Mouse (Mus musculus) erythroblast, embryonic 14.5 days (primary cell): Measurements from ENCODE around the gene Lins1.

Experiments used
- GATA1 ChIP-seq: IDR thresholded peaks from 2 replicates; pipeline ENCODE4 v1.6.1; 2012; ENCODE audit warnings: low read length, inconsistent platforms, mixed read lengths
- TAL1 ChIP-seq: IDR thresholded peaks from 3 replicates; pipeline ENCODE4 v1.6.1; 2012; ENCODE audit warnings: low read length, inconsistent platforms, mixed read lengths

GRCm38 (mm10) chr7:66724954-66725353 lies 35.3 kb downstream of the Lins1 start:
- TF ChIP-seq TAL1 = no peak
- no peak for TF ChIP-seq GATA1
